Mouse (Mus musculus): Measurements from ENCODE around the gene Tbx3.

Gene Tbx3

GRCm38 (mm10) chr5:119710756-119711155, 40.3 kb downstream of the Tbx3 start:
- DNase-seq, result no peak

GRCm38 (mm10) chr5:119711626-119712025, 41.2 kb downstream of the Tbx3 start:
- no peak for DNase-seq

GRCm38 (mm10) chr5:119712679-119713246, 42.3 kb downstream of the Tbx3 start:
- DNase-seq, result peak; percentile 60 to 77

GRCm38 (mm10) chr5:119720471-119721265, 50.2 kb downstream of the Tbx3 start:
- DNase-seq, result no peak

- DNase-seq, result no peak
These were observed 62.5 kb downstream of the Tbx3 start for GRCm38 (mm10) chr5:119732978-119733377.

Data from cerebellum, adult 18-20 months (tissue).